Mouse (Mus musculus) neutrophil, adult 5-6 weeks (primary cell): ENCODE data around the gene Unc79. TPM values are rescaled to one million over a fixed set of nuclear protein-coding genes. Genes with fewer than 3 reads are reported as not detected.
A peak's percentile ranks its signal among the peaks of the same experiment; 100 is the strongest.

ENCODE experiments used
- ATAC-seq: fragments of 151-379, 151-347 bp; 2 replicates; pipeline ENCODE4 v1.8.0; 2017; ENCODE audit warnings: mild to moderate bottlenecking, moderate TSS enrichment; ENCODE audit not compliant: insufficient number of reproducible peaks, poor library complexity, low FRiP score, severe bottlenecking; ENCODE audit errors: extremely low read depth
- total RNA-seq: library from RNA; stranded (forward); fragments of 200-1000 nt; gene quantifications from 2 replicates; pipeline ENCODE4 v1.2.3, GENCODE M21; 2017

The Unc79 gene
- total RNA-seq, 1 experiment from 2014 or later, result 0.12 TPM

DNA sequence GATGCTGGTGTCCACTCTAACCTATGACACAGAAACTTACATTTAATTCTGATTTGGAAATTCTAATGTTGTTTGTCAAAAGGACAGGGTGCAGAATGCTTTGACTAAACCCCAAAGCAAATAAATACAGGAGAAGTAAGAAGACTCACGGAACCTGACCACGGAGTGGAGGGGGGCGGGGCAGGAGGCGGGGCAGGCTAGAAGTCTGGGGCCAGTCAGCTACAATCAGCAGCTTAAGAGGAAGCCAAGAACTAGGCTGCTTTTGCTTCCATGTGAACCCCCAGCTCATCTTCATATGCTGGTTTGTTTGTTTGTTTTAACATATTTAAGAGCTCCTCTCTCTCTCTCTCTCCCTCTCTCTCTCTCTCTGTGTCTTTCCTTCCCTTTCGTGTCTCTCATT is 154.9 kb downstream of the Unc79 start:
- ATAC-seq, result peak; percentile 62

GRCm38 (mm10) chr12:103109301-103109700 is 160.6 kb downstream of the Unc79 start:
- no peak for ATAC-seq

- ATAC-seq, result peak; percentile 66; the same call in 1 of the 2 replicates
Observed at GRCm38 (mm10) chr12:103116639-103117038, 168.0 kb downstream of the Unc79 start.

GRCm38 (mm10) chr12:103117517-103118193 is 169.0 kb downstream of the Unc79 start:
- ATAC-seq, result no peak

DNA sequence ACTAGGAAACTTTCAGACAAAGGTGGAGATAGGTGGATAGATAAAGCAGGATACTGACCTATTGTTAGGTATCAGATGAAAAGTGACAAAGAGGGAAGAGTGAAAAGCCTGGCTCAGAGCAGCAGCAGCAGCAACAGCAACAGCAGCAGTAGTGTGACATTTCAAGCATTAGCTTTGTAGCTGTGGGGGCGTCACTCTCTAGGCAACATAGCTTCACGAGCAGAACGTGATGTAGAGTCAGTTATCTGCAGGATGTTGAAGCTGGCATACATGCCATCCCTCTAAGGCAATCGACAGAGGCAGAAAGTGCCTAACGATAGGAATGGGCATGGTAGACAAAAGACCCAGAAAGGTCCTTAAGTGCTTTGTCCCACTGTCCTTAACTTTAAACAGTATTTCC is 173.3 kb downstream of the Unc79 start:
- no peak for ATAC-seq

DNA sequence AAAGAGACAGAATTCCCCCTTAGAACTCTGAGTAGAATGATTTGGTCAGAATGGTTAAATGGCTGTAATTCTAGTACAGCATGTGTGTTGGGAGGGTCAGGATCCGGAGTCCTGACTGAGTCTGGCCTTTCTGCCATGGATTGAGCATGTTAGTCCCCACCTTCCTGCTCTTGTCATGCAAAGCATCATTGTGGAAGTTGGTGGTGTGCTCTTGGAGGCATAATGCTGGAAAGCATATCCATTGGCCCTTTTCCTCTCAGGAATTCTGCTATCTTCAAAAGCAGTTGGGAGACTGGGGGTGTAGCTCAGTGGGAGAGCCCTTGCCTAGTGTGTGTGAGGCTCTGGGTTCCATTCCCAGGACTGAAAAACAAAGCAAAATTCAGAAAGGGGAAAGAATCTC is 175.2 kb downstream of the Unc79 start:
- no peak for ATAC-seq

DNA sequence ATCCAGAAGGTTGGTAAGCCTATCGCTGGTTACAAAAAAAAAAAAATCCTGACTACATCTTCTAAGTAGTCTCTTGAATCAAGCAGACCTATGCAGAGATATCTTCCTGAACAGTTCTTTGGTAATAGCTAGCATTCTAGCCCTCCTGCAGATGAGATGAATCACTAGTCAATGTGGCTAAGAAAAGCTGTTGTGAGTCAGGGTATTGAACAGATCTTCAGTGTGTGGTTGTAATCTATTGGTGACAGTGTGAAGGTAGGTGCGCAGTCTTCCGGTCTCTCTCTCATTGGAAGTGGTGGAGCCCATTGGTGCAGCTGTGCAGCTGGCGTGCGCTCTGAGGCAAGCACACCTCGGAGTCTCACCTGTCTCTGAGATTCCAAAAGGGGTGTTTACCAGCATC is 180.3 kb downstream of the Unc79 start:
- no peak for ATAC-seq

DNA sequence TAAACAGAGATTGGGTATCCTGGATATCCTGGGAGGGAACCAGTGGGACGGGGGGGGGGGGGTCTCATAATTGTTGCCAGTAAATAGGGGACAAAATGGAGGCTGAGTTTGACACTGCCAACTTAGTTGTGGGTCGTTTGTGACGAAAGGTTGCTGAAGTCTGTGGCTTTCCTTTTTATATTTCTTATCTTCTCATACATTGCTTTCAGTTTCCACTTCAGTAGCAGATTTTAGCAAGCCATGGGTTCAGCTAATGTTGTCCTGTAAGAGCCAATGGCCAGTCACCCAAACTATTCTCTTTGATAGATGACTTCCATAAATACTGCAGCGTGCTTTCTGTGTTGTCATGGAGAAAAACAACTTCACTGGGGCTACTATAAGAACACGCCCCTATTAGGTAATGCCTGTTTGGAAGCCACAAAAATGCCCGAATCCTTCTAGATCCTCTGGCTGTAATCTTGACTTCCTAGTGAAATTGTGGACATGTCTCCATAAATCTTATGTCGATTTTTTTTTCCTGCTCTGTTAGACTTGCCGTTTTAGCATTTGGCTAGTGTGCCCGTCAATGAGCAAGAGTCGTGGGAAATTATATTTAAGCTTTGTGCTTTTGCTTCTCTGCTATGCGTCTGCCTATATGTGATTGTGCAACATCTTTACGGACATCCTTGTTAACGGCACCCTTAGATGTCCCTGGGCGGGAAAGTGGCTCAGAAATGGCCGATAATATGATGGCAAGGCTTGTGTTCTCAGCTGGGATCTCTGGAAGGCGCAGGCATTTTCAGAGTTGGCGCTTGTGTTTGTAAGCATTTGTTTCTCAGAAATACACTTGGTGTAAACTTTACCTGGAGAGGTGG is 181.0 kb downstream of the Unc79 start:
- ATAC-seq, result no peak

DNA sequence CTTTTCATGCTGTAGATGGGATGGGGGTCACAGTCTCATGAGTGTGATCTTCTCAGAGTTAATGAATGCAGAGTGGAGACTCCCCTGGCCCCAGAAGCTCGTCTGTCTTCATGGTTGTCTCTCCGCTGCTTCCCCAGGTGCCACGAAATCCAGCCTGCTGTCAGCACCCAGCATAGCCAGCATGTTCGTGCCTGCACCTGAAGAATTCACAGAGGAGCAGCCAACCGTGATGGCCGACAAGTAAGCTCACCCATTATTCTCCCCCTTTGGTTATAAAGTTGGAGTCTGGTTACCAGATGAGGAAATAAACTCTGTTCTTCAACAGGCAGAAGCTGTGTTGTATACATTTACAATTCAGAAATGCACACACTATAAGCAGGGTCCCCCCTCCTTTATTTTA is 182.8 kb downstream of the Unc79 start:
- ATAC-seq, result no peak

DNA sequence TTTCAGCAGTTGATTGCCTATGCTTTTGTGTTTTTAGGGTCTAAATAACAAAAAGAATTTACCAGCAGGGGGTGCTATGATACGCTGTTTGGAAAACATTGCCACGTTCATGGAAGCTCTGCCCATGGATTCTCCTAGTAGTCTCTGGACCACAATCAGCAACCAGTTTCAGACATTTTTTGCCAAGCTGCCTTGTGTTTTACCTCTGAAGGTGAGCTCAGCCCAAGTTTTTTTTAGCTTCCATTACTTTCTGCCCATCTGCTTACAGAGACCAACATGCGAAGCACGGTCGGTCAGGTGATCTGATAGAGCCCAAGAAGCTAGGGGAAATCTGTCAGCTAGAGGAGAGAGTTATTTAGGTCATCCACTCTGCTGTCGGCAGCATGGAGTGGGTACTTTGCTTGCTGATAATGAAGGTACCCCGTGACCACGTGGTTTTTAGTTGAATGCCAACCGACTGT is 193.9 kb downstream of the Unc79 start:
- no peak for ATAC-seq

DNA sequence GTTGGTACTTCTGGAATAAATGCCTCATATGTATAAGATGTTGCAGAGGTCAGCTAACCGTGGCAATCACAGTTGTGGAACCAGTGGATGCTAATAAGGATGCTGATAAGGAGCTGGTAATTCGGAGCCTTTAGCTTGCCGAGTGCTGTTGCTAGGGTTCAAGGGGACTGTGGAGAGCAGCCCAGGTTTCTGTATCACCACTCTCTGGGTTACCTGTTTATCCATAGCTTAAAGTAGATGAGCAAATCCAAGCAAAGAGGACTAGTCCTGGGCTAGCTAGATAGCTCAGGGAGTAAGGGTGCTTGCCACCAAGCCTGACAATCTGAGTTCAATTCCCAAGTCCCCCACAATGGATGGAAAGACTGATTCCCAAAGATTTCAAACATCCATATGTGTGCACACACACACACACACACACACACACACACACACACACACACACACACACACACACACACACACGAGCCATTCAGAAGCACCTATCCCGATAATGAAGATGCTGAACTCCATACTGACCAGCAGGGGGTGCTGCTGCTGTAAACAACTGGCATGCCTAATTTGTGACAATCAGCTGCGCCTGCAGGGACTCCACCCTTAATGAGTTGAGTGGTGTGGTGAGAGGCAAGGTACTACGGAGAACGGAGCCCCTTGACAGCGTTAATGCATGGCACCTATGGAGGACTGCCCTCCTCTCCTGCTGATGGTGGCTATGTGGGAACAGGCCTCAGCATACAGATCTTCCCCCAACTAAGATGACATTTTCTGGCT is 195.3 kb downstream of the Unc79 start:
- peak; percentile 58; the same call in 1 of the 2 replicates for ATAC-seq

GRCm38 (mm10) chr12:103150247-103150646 is 201.6 kb downstream of the Unc79 start:
- ATAC-seq, result no peak

DNA sequence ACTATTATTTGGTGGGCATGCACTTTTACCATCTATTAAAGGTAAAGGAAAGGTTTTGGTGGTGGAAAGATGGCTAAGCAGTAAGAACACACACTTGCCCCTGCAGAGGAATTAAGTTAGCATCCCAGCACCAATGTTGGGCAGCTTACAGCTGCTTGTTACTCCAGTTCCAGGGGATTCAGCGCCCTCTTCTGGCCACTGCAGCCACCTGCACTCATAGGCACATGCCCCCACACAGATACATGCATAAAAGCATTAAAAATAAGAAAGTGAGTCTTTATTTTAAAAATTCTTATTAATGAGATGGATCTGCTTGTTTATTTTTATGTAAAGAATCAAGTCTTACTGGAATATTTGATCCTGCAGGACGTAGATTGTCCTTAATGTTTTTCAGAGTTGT is 206.3 kb downstream of the Unc79 start:
- ATAC-seq, result no peak

GRCm38 (mm10) chr12:103155406-103155805 is 206.7 kb downstream of the Unc79 start:
- ATAC-seq, result no peak

GRCm38 (mm10) chr12:103157129-103157910 is 208.7 kb downstream of the Unc79 start:
- ATAC-seq, result no peak

DNA sequence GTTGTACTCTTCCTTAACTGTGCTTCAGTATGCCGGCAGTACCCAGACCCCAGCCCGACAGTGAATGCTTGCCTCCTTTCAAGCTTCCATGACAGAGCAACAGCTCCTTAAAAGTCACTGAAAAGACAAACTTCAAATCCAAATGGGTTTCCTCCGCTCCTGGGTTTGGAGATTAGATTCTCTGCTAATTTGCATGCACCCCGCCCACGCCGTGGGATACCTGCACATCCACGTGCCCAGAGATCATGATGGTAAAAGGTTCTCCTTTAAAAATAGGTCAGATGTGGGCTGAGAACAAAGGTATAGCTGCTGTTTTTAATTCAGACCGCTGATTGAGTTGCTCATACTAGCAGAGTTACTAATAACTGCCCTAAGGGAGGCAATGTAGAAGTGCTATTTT is 210.4 kb downstream of the Unc79 start:
- no peak for ATAC-seq

- ATAC-seq, result no peak
Observed at GRCm38 (mm10) chr12:103160721-103161120, 212.1 kb downstream of the Unc79 start.

GRCm38 (mm10) chr12:103163596-103163995 is 214.9 kb downstream of the Unc79 start:
- no peak for ATAC-seq
